Mouse (Mus musculus): ENCODE data around the gene Itprid1.

DNA sequence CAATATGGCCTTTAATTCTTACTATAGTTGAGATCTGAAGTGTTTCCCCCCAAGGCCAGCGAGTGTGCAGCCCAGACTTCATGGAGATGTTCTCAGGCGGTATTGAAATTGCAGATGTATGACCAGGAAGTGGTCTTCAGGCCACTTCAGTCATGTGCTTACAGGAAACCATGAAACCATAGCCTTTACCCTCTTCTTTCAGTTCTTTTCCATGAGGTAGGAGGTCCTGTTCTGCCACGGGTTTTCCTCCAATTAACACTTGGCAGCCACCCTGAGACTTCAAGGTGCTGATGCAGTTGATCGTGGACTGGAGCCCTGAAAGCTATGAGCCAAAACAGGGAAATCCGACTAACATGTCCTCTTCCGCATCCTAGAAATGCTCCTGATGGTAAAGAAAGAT is 7.0 kb upstream of the Itprid1 start:
- TF ChIP-seq ZC3H11A (IDR thresholded peaks at IDR 0.05; ENCODE audit: borderline replicate concordance, low read depth, low read length) (no peak), CHD2 (IDR thresholded peaks at IDR 0.05; ENCODE audit: low read depth, low read length) (no peak)

All from ES-E14 (cell line).